Mouse (Mus musculus) brain, embryonic 18.5 days (tissue): ENCODE data around the gene Chst8.

Source experiments
- DNase-seq: peaks from one replicate; pipeline ENCODE4 v3.0.0-alpha.2; 2012; ENCODE audit warnings: low read depth, low spot score

Chst8 gene

DNA sequence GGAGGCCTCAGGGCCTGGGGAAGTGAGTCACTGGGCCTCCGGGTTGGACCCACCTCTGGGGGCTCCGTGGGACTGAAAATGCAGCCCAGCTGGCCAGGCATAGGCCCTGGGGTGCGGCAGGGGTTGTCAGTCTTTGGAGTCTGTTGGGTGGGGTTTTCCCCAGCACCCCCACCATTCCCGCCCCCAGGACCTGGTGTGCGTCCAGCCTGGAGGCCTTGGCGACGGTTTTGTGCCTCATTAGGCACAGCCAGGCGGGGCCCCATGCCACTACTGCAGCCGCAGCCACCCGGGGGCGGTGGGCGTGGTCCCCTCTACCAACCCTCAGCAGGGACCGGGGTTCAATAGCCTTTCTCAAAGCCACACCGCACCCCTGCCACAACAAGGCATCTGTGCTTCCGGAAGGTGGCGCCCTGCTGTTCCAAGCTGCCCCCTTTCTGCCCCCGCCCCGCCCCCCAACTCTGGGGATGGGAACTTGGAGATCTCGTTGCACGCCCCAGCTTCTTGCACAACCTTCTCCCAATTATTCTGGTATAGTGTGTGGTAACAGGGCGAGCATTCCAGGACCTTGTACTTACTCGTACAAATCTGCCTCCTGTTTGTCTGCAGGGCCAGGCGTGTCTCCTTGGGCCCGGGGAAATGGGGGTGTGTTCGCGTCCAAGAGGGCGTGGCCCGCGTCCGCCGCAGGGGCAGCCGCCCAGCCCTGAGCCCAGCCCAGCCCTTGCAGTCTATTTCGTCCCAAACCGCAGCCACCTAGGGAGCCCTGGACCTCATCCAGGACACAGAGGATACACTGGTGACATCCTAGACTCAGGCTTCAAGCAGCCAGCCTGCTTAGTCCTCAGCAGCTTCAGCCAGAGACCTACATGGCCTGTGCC lies 182.1 kb downstream of the Chst8 start:
- no peak for DNase-seq

DNA sequence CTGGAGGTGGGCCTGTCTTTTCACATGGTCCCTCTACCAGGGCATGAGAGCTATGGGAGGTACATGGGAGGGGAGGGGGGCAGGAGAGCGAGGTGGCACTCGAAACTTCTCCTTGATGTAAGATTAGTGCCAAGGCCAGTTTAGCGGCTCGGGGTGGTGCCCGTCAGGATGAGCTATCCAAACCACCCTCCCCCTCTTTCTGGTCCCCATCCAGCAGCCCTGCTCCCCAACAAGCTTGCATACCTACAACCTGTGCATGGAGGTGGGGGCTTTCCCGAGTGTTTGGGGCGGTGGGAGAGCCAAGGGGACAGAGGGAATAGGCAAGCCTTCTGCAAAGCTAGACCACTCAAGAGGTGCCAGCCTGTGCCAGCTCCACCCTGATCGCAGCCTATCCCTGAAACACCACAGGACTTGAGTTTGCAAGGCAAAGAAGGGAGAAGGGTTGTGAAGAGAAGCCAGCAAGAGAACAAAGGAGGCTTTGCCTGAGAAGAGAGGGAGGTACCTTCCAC lies 182.8 kb downstream of the Chst8 start:
- DNase-seq = no peak
